Mouse (Mus musculus): Measurements from ENCODE around the gene Nelfe. TPM values are rescaled to one million over a fixed set of nuclear protein-coding genes. Genes with fewer than 3 reads are reported as not detected.
A peak's percentile ranks its signal among the peaks of the same experiment; 100 is the strongest.

The Nelfe gene
- polyA plus RNA-seq, 1 experiment from 2014 or later, result 114 TPM

GRCm38 (mm10) chr17:34837464-34838324 lies 12.5 kb upstream of the Nelfe start:
- Histone ChIP-seq H3K4me2 (peak overlapping the region; percentile 92), H3K27ac (ENCODE audit: low read depth, low read length) (peak overlapping the region; percentile 57), H3K9me3 (ENCODE audit: control insufficient read depth, low read length) (no peaks in the 10 kb centered on the region), H3K36me3 (ENCODE audit: control insufficient read depth, insufficient read depth, low read length) (peaks cover 17% of the 10 kb centered on the region; the same call in 1 of the 2 replicates), H3K4me3 (ENCODE audit: low read depth, low read length) (peak overlapping the region; percentile 71), H3K9ac (ENCODE audit: low read depth, low read length) (peak overlapping the region; percentile 74), H3K4me1 (replicated peaks; ENCODE audit: control insufficient read depth, insufficient read depth, low read length) (peaks cover 27% of the 10 kb centered on the region), H3K27me3 (replicated peaks; ENCODE audit: control insufficient read depth, insufficient read depth, low read length) (no peaks in the 10 kb centered on the region)
- 0 out of 2 replicates have a peak, but pooled peaks have one; percentile 4 for ATAC-seq (replicated peaks; ENCODE audit: low FRiP score)
- DNase-seq (ENCODE audit: low spot score), result no peak
- 35% methylated on average over 43 of the region's 43 CpGs for WGBS

- Histone ChIP-seq H3K27ac (ENCODE audit: low read depth, low read length) (no peak overlapping the region), H3K4me3 (ENCODE audit: low read depth, low read length) (no peak overlapping the region), H3K27me3 (replicated peaks; ENCODE audit: control insufficient read depth, insufficient read depth, low read length) (no peaks in the 10 kb centered on the region), H3K9me3 (ENCODE audit: control insufficient read depth, low read length) (no peaks in the 10 kb centered on the region), H3K4me2 (0 out of 2 replicates have a peak overlapping the region, but pooled peaks have one; percentile 22), H3K9ac (ENCODE audit: low read depth, low read length) (no peak overlapping the region; the same call in 1 of the 2 replicates), H3K36me3 (ENCODE audit: control insufficient read depth, insufficient read depth, low read length) (peaks cover 21% of the 10 kb centered on the region; the same call in 1 of the 2 replicates), H3K4me1 (replicated peaks; ENCODE audit: control insufficient read depth, insufficient read depth, low read length) (peaks cover 27% of the 10 kb centered on the region)
- no peak for ATAC-seq (replicated peaks; ENCODE audit: low FRiP score)
- 89% methylated on average over 7 of the region's 7 CpGs for WGBS
- DNase-seq (ENCODE audit: low spot score), result no peak
Measured at GRCm38 (mm10) chr17:34838785-34839184, 11.4 kb upstream of the Nelfe start.

- H3K4me1 ChIP-seq (replicated peaks; ENCODE audit: control insufficient read depth, insufficient read depth, low read length), result peaks cover 24% of the 10 kb centered on the region
- H3K9ac ChIP-seq (ENCODE audit: low read depth, low read length), result peak overlapping the region; percentile 35
- no peaks in the 10 kb centered on the region for H3K9me3 ChIP-seq (ENCODE audit: control insufficient read depth, low read length)
- H3K4me2 ChIP-seq, result peak overlapping the region; percentile 24
- H3K27me3 ChIP-seq (replicated peaks; ENCODE audit: control insufficient read depth, insufficient read depth, low read length), result no peaks in the 10 kb centered on the region
- 72% methylated on average over 6 of the region's 6 CpGs for WGBS
- H3K4me3 ChIP-seq (ENCODE audit: low read depth, low read length), result no peak overlapping the region
- H3K27ac ChIP-seq (ENCODE audit: low read depth, low read length), result peak overlapping the region; percentile 51
- H3K36me3 ChIP-seq (ENCODE audit: control insufficient read depth, insufficient read depth, low read length), result peaks cover 30% of the 10 kb centered on the region; the same call in 1 of the 2 replicates
- ATAC-seq (replicated peaks; ENCODE audit: low FRiP score), result peak; percentile 39
- no peak for DNase-seq (ENCODE audit: low spot score)
Measured at GRCm38 (mm10) chr17:34840736-34841307, 9.4 kb upstream of the Nelfe start.

GRCm38 (mm10) chr17:34844884-34845283 lies 5.3 kb upstream of the Nelfe start:
- no peak overlapping the region for H3K4me3 ChIP-seq (ENCODE audit: low read depth, low read length)
- H3K4me2 ChIP-seq, result no peak overlapping the region
- no peaks in the 10 kb centered on the region for H3K9me3 ChIP-seq (ENCODE audit: control insufficient read depth, low read length)
- H3K27ac ChIP-seq (ENCODE audit: low read depth, low read length), result no peak overlapping the region
- no peaks in the 10 kb centered on the region for H3K27me3 ChIP-seq (replicated peaks; ENCODE audit: control insufficient read depth, insufficient read depth, low read length)
- H3K9ac ChIP-seq (ENCODE audit: low read depth, low read length), result no peak overlapping the region
- WGBS, result 90% methylated on average over 13 of the region's 13 CpGs
- H3K36me3 ChIP-seq (ENCODE audit: control insufficient read depth, insufficient read depth, low read length), result peaks cover 44% of the 10 kb centered on the region
- DNase-seq (ENCODE audit: low spot score) (no peak), ATAC-seq (replicated peaks; ENCODE audit: low FRiP score) (no peak)
- H3K4me1 ChIP-seq (replicated peaks; ENCODE audit: control insufficient read depth, insufficient read depth, low read length), result peaks cover 16% of the 10 kb centered on the region

GRCm38 (mm10) chr17:34847192-34847591 lies 3.0 kb upstream of the Nelfe start:
- Histone ChIP-seq H3K9ac (ENCODE audit: low read depth, low read length) (no peak overlapping the region), H3K36me3 (ENCODE audit: control insufficient read depth, insufficient read depth, low read length) (peaks cover 33% of the 10 kb centered on the region), H3K4me1 (replicated peaks; ENCODE audit: control insufficient read depth, insufficient read depth, low read length) (peaks cover 12% of the 10 kb centered on the region), H3K4me2 (no peak overlapping the region), H3K4me3 (ENCODE audit: low read depth, low read length) (no peak overlapping the region), H3K27me3 (replicated peaks; ENCODE audit: control insufficient read depth, insufficient read depth, low read length) (no peaks in the 10 kb centered on the region), H3K9me3 (ENCODE audit: control insufficient read depth, low read length) (no peaks in the 10 kb centered on the region), H3K27ac (ENCODE audit: low read depth, low read length) (no peak overlapping the region)
- ATAC-seq (replicated peaks; ENCODE audit: low FRiP score) (no peak), DNase-seq (ENCODE audit: low spot score) (no peak)
- WGBS, result 90% methylated on average over 6 of the region's 6 CpGs

GRCm38 (mm10) chr17:34847615-34848014 lies 2.6 kb upstream of the Nelfe start:
- Histone ChIP-seq H3K4me2 (no peak overlapping the region), H3K9ac (ENCODE audit: low read depth, low read length) (no peak overlapping the region), H3K36me3 (ENCODE audit: control insufficient read depth, insufficient read depth, low read length) (peaks cover 33% of the 10 kb centered on the region), H3K27ac (ENCODE audit: low read depth, low read length) (no peak overlapping the region), H3K27me3 (replicated peaks; ENCODE audit: control insufficient read depth, insufficient read depth, low read length) (no peaks in the 10 kb centered on the region), H3K4me1 (replicated peaks; ENCODE audit: control insufficient read depth, insufficient read depth, low read length) (peaks cover 12% of the 10 kb centered on the region), H3K4me3 (ENCODE audit: low read depth, low read length) (no peak overlapping the region), H3K9me3 (ENCODE audit: control insufficient read depth, low read length) (no peaks in the 10 kb centered on the region)
- WGBS, result 89% methylated on average over 7 of the region's 7 CpGs
- DNase-seq (ENCODE audit: low spot score) (no peak), ATAC-seq (replicated peaks; ENCODE audit: low FRiP score) (no peak)

GRCm38 (mm10) chr17:34850517-34851125 lies 430 bp downstream of the Nelfe start:
- Histone ChIP-seq H3K36me3 (ENCODE audit: control insufficient read depth, insufficient read depth, low read length) (peaks cover 34% of the 10 kb centered on the region), H3K27ac (ENCODE audit: low read depth, low read length) (peak overlapping the region; percentile 68), H3K4me1 (replicated peaks; ENCODE audit: control insufficient read depth, insufficient read depth, low read length) (peaks cover 12% of the 10 kb centered on the region), H3K9me3 (ENCODE audit: control insufficient read depth, low read length) (no peaks in the 10 kb centered on the region), H3K4me2 (peak overlapping the region; percentile 97), H3K4me3 (ENCODE audit: low read depth, low read length) (peak overlapping the region; percentile 89), H3K9ac (ENCODE audit: low read depth, low read length) (peak overlapping the region; percentile 87), H3K27me3 (replicated peaks; ENCODE audit: control insufficient read depth, insufficient read depth, low read length) (no peaks in the 10 kb centered on the region)
- ATAC-seq (replicated peaks; ENCODE audit: low FRiP score) (peak; percentile 16), DNase-seq (ENCODE audit: low spot score) (no peak)
- WGBS, result 2% methylated on average over 25 of the region's 25 CpGs

- Histone ChIP-seq H3K4me3 (ENCODE audit: low read depth, low read length) (no peak overlapping the region), H3K4me2 (no peak overlapping the region), H3K27me3 (replicated peaks; ENCODE audit: control insufficient read depth, insufficient read depth, low read length) (no peaks in the 10 kb centered on the region), H3K9ac (ENCODE audit: low read depth, low read length) (no peak overlapping the region), H3K4me1 (replicated peaks; ENCODE audit: control insufficient read depth, insufficient read depth, low read length) (peaks cover 12% of the 10 kb centered on the region), H3K27ac (ENCODE audit: low read depth, low read length) (no peak overlapping the region), H3K9me3 (ENCODE audit: control insufficient read depth, low read length) (no peaks in the 10 kb centered on the region), H3K36me3 (ENCODE audit: control insufficient read depth, insufficient read depth, low read length) (peaks cover 27% of the 10 kb centered on the region)
- DNase-seq (ENCODE audit: low spot score) (no peak), ATAC-seq (replicated peaks; ENCODE audit: low FRiP score) (no peak)
- WGBS, result 79% methylated on average over 8 of the region's 8 CpGs
Measured at GRCm38 (mm10) chr17:34853511-34853910, 3.3 kb downstream of the Nelfe start.
